Mouse (Mus musculus) brown adipose tissue, adult 24 weeks (tissue): ENCODE measurements around the gene Lcorl. TPM values are rescaled to one million over a fixed set of nuclear protein-coding genes. Genes with fewer than 3 reads are reported as not detected.
"Not testable (repeated sequence)": the region's sequence is repeated elsewhere in the genome, so short reads cannot be mapped to it uniquely, and the experiment has no call there.

Experiments
- H3K27ac ChIP-seq: fragments of 200-500 bp; replicated peaks from 2 replicates; pipeline ENCODE4 v1.5.1; 2012; ENCODE audit warnings: low read depth, mild to moderate bottlenecking, low read length
- H3K4me1 ChIP-seq: fragments of 200-500 bp; 2 replicates; pipeline ENCODE4 v1.6.1; 2012; ENCODE audit warnings: low read length, mixed read lengths; ENCODE audit not compliant: control insufficient read depth, insufficient read depth, insufficient read length
- H3K4me3 ChIP-seq: fragments of 200-500 bp; 2 replicates; pipeline ENCODE4 v1.5.1; 2012; ENCODE audit warnings: low read depth, mild to moderate bottlenecking, low read length, moderate library complexity; ENCODE audit not compliant: insufficient read depth
- polyA plus RNA-seq: library from polyadenylated mRNA; stranded (reverse); fragments of >200 nt; gene quantifications from 2 replicates; pipeline ENCODE4 v1.2.4, GENCODE M21; 2012; ENCODE audit not compliant: missing spikeins, insufficient read depth, insufficient read length

Gene Lcorl
- polyA plus RNA-seq, 1 experiment: 11.2 TPM

- H3K4me3 ChIP-seq: no peak overlapping the region
- H3K27ac ChIP-seq: no peak overlapping the region
- H3K4me1 ChIP-seq: no peaks in the 10 kb centered on the region
Measured at GRCm38 (mm10) chr5:45675032-45675431, 182.4 kb downstream of the Lcorl start.

- Histone ChIP-seq H3K27ac (no peak overlapping the region), H3K4me3 (no peak overlapping the region), H3K4me1 (no peaks in the 10 kb centered on the region)
Measured at GRCm38 (mm10) chr5:45670894-45671494, 186.4 kb downstream of the Lcorl start.

- Histone ChIP-seq H3K27ac (no peak overlapping the region), H3K4me1 (no peaks in the 10 kb centered on the region), H3K4me3 (peak overlapping the region; percentile 63)
Measured at GRCm38 (mm10) chr5:45670280-45670670, 187.1 kb downstream of the Lcorl start.

- no peak within 1 kb of the TSS for H3K27ac ChIP-seq
- H3K4me3 ChIP-seq: peak within 1 kb of the TSS; percentile 63
- no peaks in the 10 kb centered on the region for H3K4me1 ChIP-seq
Measured at GRCm38 (mm10) chr5:45669598-45670279, 187.7 kb downstream of the Lcorl start, which contains the start of gene Ncapg. TSS of gene Ncapg (plus strand) at chr5:45669919.

- H3K27ac ChIP-seq: no peak overlapping the region
- H3K4me1 ChIP-seq: no peaks in the 10 kb centered on the region
- H3K4me3 ChIP-seq: peak overlapping the region; percentile 63
Measured at GRCm38 (mm10) chr5:45669234-45669597, 188.2 kb downstream of the Lcorl start.

- Histone ChIP-seq H3K4me1 (no peaks in the 10 kb centered on the region), H3K4me3 (peak overlapping the region; percentile 63), H3K27ac (no peak overlapping the region)
Measured at GRCm38 (mm10) chr5:45668831-45669230, 188.6 kb downstream of the Lcorl start.

GRCm38 (mm10) chr5:45668324-45668723 is 189.1 kb downstream of the Lcorl start:
- no peak overlapping the region for H3K27ac ChIP-seq
- no peaks in the 10 kb centered on the region for H3K4me1 ChIP-seq
- no peak overlapping the region for H3K4me3 ChIP-seq

- H3K4me3 ChIP-seq, H3K27ac ChIP-seq, H3K4me1 ChIP-seq: not testable (repeated sequence)
Measured at GRCm38 (mm10) chr5:45658406-45658805, 199.0 kb downstream of the Lcorl start.

GRCm38 (mm10) chr5:45651026-45651703 is 206.2 kb downstream of the Lcorl start:
- Histone ChIP-seq H3K4me1 (no peaks in the 10 kb centered on the region), H3K27ac (no peak overlapping the region), H3K4me3 (no peak overlapping the region)

Other genes with a start within 250 kb of the Lcorl start
- gene Fam184b, start 218.0 kb downstream of the Lcorl start, polyA plus RNA-seq: not detected in 2 replicates
- gene Ncapg, start 187.7 kb downstream of the Lcorl start, polyA plus RNA-seq: not detected in 2 replicates